Mouse (Mus musculus) testis, adult 2 months (tissue): ENCODE data around the gene Qrich2.

ENCODE experiments used
- CTCF ChIP-seq: fragments of 200-500 bp; IDR thresholded peaks from 2 replicates; pipeline ENCODE4 v1.5.1; 2012; ENCODE audit warnings: low read depth, mild to moderate bottlenecking, inconsistent platforms, low read length, moderate library complexity; ENCODE audit not compliant: control insufficient read depth, insufficient read depth, insufficient replicate concordance
- POLR2A ChIP-seq: fragments of 200-500 bp; IDR thresholded peaks from 2 replicates; pipeline ENCODE4 v1.6.1; 2012; ENCODE audit warnings: low read depth, mild to moderate bottlenecking, inconsistent platforms, low read length, moderate library complexity; ENCODE audit not compliant: control insufficient read depth

GRCm38 (mm10) chr11:116446308-116446887, 19.6 kb downstream of the Qrich2 start:
- TF ChIP-seq CTCF (no peak), POLR2A (no peak)
